Mouse (Mus musculus) cerebellum, adult (tissue): ENCODE data around the gene Sgca.
A peak's percentile ranks its signal among the peaks of the same experiment; 100 is the strongest.

ENCODE experiments used
- ATAC-seq: cut with Nextera tagmentation; 2 replicates; pipeline ENCODE4 v1.9.2; 2017; ENCODE audit warnings: mild to moderate bottlenecking, moderate library complexity, mixed read lengths; ENCODE audit not compliant: insufficient number of reproducible peaks, low FRiP score, low TSS enrichment

Sgca gene

DNA sequence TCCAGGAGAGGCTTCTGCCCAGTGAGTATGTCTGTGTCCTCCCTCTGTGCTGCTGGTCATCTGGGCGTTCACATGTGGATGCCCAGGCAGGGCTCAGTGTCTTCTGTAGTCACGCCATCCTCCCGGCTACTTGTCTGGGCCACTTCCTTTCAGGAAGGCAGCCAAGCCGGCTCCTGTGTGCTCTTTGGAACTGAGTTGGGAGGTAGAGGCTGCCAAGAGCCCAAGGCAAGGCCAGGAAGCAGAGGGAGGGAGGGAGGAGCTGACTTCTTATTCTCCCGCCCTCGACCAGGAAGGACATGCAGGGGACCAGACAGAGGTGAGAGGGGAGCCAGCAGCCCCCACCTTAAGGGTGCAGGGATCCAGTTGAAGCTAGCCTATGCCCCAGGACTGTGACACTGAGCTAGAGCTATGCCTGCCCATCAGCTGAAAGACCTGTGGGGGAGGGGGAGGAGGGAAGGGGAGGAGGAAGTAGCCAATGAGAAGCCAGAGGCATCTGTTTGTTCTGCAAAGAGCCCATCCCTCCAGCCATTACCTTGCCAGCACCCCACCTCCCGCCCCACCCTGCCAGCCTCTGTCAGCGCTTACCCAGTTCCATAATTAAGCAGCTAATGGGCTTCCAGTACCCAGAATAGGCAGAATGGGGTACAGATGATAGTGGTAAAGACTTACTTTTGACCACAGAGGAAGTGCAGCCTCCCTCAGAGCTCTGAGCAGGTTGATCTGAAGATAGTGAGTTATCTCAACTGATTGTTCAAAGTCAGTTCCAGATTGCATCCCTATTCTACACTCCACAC, 17.9 kb downstream of the Sgca start:
- ATAC-seq: peak; percentile 40; the same call in 1 of the 2 replicates

DNA sequence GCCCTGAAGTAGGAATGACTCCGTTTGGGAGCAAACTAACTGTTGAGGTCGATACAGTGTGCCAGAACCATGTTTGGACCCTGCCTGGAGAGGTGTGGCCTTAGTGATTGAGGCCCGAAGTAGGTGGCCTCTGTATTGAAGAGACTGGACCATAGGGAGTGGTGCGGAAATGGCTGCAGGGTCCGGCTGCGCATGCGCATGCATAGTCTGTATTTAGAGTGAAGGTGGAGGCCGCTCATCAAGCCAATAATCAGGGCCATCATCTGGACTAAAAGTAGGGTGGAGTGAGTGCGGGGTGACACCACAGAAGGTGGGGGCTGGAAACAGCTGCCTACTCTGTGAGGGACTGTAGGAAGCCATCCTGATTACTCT, 18.4 kb downstream of the Sgca start:
- ATAC-seq: no peak

DNA sequence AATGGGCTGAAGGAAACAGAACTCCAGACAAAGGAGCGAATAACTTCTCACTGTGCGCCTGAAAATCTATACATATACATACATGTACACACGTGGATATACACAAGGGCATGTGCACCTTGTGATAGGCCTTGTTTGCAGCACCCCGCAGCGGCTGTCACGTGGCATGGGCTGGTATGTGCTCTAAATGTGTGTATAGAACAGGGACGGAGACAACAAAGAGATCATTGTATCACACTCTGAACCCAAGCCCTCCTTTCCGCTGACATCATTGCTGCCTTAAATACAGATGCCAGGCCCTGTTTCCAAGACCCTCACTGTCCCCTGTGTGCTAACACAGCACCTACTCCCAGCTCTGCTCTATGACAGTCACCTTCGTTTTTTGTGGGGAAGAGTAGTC, 21.0 kb downstream of the Sgca start:
- no peak for ATAC-seq

DNA sequence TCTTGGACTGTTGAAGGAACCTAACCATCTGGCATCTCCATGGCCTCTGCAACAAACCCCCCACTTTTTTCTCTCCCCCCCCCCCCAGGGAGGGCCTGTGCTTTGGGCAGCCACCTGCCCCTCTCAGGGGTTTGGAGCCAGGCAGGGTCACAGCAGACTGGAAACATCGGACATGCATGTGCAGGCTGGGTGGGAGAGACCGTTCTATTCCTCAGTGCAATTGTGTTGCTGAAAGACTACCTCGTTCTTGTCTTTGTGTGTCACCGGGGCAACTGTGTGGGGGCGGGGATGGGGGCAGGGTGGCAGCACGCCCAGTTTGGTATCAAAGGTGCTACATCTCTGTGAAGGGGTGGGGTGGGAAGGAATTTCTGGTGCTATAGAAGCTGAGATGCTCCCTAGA, 24.0 kb downstream of the Sgca start:
- ATAC-seq: no peak

DNA sequence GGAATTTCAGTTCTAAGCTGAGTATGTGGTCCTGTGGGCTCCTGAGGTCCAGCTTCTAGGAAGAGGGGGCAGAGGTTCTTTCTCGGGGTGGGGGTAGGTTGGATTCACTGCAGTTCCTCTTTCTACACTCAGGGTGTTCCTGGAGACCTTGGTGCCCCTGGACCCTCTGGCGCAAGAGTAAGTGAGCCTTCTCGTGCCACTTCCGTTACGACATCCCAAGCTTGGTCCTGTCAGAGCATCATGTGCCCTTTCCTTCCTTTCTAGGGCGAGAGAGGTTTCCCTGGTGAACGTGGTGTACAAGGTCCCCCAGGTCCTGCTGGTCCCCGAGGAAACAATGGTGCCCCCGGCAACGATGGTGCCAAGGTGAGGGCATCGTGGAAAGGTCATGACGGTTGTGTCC, 30.9 kb downstream of the Sgca start:
- ATAC-seq: no peak

DNA sequence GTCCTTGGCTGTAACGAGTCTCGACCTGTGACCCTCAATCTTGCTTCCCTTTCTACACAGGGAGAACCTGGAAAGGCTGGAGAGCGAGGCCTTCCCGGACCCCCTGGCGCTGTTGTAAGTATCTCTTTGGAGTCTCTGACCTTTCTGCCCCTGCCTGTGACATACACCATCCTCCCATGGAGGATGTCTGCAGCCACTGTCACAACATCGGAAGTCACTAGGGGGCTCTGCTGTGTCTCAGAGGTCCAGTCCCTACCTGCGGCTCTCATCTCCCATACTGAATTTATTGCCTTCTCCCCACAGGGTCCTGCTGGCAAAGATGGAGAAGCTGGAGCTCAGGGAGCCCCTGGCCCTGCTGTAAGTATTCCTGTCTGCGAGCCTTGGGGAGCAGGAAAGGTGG, 31.8 kb downstream of the Sgca start:
- ATAC-seq: no peak

DNA sequence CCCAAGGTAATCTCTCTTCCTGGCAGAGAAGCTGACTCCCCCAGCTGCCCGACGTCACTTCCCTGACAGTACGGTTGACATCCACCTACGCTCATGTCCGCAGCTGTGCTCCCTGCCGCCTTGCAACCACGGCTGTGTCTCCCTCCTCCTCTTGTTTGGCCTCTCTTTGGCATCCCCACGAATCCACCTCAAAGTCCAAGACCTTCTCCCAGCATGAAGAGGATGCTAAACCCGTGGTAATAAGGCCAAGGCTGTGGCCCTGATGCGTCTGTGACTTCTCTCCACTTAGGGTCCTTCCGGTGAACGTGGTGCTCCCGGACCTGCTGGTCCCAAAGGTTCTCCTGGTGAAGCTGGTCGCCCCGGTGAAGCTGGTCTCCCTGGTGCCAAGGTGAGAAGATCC, 33.1 kb downstream of the Sgca start:
- ATAC-seq: no peak

DNA sequence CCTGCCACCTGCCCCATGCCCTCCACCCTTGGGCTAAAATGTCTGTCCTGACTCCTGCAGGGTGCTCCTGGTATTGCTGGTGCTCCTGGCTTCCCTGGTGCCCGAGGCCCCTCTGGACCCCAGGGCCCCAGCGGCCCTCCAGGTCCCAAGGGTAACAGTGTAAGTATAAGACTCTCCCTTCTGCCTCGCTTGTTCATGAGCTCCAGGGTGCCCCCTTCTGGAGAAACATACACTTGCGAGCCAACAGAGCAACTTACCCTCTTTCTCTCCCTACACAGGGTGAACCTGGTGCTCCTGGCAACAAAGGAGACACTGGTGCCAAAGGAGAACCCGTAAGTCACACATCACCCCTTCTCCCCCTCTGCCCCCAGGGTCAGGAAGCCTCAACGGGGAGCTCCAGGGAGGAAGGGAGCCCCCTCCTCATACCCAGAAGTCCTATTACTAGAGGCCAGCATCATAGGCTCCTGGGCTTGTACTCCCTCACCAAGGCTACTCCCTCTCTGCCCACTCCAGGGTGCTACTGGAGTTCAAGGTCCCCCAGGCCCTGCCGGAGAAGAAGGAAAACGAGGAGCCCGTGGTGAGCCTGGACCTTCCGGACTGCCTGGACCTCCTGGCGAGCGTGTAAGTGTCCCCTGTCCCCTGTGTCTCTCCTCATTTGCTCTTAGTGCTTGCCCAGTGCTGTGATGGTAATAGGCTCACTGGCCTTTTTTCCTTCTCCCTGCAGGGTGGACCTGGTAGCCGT, 33.7 kb downstream of the Sgca start:
- ATAC-seq: no peak

DNA sequence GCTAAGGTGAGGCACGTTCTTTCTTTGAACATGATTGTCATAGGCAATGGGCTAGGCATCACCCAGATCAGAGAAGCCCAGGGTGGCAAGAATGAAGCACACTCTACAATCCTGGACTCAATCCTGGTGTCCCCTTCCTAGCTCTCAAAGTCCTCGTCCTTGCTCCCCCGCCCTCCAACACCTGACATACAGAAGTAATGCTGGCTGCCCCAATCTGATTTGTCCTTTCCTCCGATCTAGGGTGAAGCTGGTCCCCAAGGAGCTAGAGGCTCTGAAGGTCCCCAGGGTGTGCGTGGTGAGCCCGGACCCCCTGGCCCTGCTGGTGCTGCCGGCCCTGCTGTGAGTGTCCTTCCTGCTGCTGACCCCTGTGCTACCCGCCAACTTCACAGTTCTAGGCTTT, 34.4 kb downstream of the Sgca start:
- no peak for ATAC-seq

DNA sequence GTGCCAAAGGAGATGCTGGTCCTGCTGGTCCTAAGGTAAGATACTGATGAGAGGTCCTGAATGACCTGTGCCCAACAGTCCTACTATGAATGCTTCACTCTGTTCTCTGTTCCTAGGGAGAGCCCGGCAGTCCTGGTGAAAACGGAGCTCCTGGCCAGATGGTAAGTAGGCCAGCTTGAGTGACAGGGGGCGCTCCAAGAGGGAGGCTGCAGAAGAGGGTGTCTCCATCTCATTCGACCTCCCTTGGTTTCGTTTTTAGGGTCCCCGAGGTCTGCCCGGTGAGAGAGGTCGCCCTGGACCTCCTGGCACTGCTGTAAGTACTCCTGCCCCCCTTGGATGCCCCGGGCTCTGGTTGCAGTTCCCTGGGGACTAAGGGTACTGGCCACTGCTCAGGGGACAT, 35.0 kb downstream of the Sgca start:
- no peak for ATAC-seq

DNA sequence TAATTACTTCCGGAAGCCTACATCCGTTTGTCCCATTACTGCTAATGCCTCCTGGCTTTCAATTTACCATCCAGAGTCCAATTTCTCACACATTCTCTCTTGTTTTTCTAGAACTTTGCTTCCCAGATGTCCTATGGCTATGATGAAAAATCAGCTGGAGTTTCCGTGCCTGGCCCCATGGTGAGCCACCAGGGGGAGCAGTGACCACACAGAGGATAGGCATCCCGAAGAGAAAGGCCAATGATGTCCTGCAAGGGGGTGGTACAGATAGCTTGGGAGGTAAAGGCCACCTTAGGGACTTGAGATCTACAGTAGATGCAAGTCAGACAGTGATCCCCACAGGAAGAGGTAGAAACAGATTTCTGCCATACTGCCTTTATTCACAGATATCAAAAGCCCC, 36.8 kb downstream of the Sgca start:
- ATAC-seq: no peak

DNA sequence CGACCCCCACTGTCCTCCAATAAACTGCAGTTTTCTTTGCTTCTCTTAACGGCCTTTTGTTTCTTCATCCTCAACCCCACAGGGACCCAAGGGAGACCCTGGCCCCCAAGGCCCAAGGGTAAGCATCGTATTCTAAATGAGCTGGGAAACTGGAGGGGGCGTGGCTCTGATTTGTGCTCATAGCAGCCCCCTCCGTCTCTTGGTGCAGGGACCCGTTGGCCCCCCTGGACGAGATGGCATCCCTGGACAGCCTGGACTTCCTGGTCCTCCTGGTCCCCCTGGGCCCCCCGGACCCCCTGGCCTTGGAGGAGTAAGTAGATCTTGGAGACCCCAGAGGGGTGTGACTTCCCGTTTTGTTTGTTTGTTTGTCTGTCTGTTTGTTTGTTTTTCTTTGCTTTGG, 37.8 kb downstream of the Sgca start:
- ATAC-seq: no peak

DNA sequence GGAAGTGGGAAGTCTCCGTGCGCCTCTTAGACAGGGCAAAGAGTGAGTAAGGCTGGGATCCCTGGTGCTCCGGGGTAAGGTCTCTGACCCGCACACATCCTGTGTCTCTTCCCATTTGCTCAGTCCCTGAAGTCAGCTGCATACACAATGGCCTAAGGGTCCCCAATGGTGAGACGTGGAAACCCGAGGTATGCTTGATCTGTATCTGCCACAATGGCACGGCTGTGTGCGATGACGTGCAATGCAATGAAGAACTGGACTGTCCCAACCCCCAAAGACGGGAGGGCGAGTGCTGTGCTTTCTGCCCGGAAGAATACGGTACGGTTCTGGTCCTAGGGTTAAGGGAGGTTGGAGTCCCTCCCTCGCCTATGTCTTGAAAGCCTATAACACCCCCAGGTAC, 38.3 kb downstream of the Sgca start:
- ATAC-seq: no peak

DNA sequence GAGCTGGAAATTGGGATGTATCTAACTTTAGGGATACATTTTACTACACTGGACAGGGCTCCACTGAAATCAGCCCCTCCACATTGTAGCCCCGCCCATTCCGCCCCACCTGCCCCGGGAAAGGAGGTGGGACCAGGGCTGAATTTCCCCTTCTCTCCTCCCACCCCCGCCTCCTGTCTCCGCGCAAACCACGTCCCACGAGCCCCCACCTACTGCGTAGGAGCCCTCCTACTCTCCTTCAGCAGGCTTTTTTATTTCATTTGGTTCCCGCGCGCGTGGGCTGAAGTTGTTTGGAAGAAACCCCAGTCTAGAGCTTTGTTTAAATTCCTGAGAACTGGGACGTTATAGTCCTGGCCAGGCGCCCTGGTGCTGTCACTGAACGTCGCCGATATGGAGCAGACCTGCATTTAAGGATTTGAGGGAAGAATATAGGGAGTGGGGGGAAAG, 38.8 kb downstream of the Sgca start:
- ATAC-seq: no peak

DNA sequence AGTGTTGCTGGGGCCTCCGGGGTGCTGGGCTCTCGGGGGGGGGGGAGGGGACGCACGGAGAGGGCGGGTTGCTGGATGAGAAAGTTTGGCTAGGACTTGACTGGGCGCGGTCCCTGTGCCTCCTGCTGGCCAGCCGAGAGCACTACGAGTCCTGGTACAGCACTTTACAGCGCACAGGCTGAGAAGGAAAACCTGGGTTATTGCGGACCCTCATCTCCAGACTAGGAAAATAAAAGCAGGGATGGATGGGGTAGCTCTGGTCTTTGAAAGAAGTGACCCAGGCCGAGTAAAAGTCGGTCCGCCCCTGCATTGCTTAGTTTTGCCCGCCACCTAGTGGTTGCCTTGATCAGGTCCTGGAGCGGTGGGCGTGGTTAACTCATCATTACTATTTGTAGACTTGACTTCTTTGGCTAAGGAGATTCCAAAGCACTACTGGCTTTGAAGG, 39.3 kb downstream of the Sgca start:
- peak; percentile 50; the same call in 1 of the 2 replicates for ATAC-seq

DNA sequence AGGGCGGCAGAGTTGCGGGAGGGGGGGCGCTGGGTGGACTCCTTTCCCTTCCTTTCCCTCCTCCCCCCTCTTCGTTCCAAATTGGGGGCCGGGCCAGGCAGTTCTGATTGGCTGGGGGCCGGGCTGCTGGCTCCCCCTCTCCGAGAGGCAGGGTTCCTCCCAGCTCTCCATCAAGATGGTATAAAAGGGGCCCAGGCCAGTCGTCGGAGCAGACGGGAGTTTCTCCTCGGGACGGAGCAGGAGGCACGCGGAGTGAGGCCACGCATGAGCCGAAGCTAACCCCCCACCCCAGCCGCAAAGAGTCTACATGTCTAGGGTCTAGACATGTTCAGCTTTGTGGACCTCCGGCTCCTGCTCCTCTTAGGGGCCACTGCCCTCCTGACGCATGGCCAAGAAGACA, 40.1 kb downstream of the Sgca start, which contains the start of gene Col1a1:
Gene Col1a1, plus strand, starts transcription at position 180 of the 400 bp plus-strand sequence.
- no peak for ATAC-seq

DNA sequence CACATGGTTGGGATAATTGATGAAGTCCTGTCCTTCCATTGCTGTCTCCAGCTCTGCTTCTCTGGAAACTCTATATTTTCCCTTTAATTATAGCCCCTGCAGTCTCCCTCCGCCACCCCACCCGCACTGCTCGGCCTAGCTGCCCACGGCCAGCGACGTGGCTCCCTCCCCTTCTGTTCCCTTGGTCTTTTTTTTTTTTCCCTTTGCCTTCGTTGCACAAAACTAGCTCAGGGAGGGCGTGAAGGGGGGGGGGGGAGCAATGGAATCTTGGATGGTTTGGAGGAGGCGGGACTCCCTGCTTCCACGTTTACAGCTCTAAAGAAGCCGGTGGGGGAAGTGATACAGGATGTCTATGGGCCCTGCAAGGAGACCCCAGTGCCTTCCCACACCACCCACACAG, 41.6 kb downstream of the Sgca start:
- ATAC-seq: no peak

DNA sequence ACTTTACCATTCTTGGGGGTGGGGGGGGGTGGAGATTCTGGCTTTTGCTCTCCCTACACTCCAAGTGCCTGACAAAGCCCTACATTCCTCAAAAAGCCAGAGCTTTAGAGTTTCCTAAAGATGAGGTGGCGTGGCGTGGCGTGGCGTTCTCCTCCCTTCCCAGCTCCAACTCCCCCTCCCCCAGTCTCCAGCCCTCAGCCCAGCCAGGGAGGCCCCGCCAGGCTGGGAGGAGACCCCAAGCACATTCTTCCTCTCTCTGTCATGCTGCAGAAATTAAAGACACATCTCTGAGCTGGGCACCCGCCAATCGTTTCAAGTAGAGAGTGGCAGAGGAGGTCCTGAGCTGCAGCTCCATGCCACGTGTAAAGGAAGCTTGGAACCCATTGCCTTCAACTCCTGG, 42.5 kb downstream of the Sgca start:
- ATAC-seq: no peak

DNA sequence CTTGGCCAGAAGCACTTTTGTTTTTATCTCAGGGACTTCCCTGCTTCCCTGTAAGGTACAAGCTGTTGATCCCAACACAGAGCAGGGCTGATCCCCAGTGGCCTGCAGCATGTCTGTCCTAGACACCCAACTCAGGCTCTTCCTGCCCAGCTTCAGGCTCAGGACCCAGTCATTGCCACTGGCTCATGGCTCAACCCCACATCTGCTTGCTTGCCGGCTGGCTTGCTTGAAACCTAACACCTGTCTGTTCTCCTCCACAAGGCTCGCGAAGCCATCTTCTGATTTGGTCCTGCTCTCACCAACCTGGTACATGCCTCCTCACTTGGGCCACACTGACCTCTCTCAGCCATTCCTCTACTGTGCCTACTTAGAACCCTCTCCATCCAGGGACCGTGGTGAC, 46.0 kb downstream of the Sgca start:
- ATAC-seq: no peak

DNA sequence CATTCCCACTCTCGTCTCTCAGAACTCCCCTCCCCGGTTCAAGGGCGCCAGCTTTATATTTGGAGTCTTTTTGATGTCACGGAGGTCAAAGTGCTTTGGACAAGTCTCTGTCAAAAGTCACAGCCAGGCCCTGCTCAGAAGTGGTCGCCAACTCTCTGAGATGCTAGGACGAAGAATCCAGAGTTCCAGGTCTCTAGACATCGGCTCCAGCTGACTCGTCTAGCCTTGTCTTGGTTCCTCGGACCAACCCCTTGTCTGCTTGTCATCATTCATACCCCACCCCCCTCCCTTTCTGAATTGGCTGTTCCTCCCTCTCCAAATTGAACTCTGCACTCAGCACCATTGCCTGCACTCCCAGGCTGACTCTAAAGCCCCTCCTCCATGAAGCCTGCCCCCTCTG, 46.5 kb downstream of the Sgca start:
- ATAC-seq: no peak

DNA sequence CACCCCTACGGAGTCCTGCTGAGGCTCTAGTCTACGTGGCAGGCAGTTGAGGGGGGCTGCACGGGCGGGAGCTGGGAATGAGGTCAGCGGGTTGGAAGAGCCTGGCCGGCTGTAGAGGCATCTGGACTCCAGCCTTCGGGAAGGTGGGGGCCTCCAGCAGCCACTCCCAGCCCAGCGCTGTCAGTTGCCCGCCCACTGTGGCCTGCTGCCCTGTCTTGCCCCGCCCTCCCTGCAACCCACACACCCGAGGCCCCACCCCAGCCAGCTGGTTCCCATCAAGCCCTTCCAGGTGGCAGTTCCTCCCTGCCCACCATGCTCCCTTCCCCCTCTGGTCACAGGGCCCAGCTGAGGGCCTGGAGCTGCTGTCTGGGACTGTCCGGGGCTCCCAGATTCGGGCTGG, 47.3 kb downstream of the Sgca start:
- ATAC-seq: peak; percentile 26; the same call in 1 of the 2 replicates
